Mouse (Mus musculus) spleen, postnatal 36 days (tissue): ENCODE measurements around the gene B430306N03Rik.
"Not testable (repeated sequence)": the region's sequence is repeated elsewhere in the genome, so short reads cannot be mapped to it uniquely, and the experiment has no call there.

Source experiments
- DNase-seq, 2 experiments: peaks; one replicate each; pipeline ENCODE4 v3.0.0; 2022; ENCODE audit warnings: low spot score in 2 of 2, mixed read lengths in 1 of 2

B430306N03Rik gene

GRCm38 (mm10) chr17:48312124-48312523 lies 3.8 kb upstream of the B430306N03Rik start:
- DNase-seq = no peak

GRCm38 (mm10) chr17:48318686-48319085 lies 2.7 kb downstream of the B430306N03Rik start:
- DNase-seq = no peak

GRCm38 (mm10) chr17:48321279-48321678 lies 5.3 kb downstream of the B430306N03Rik start:
- no peak for DNase-seq

GRCm38 (mm10) chr17:48323236-48323635 lies 7.3 kb downstream of the B430306N03Rik start:
- no peak for DNase-seq

GRCm38 (mm10) chr17:48324258-48324657 lies 8.3 kb downstream of the B430306N03Rik start:
- DNase-seq = peak; percentile 27 to 51

- no peak for DNase-seq
These were observed 9.2 kb downstream of the B430306N03Rik start for GRCm38 (mm10) chr17:48325093-48325492.

GRCm38 (mm10) chr17:48325638-48326037 lies 9.7 kb downstream of the B430306N03Rik start:
- DNase-seq = no peak

GRCm38 (mm10) chr17:48326656-48327055 lies 10.7 kb downstream of the B430306N03Rik start:
- no peak for DNase-seq

GRCm38 (mm10) chr17:48332524-48332923 lies 16.6 kb downstream of the B430306N03Rik start:
- no peak for DNase-seq

GRCm38 (mm10) chr17:48334186-48334585 lies 18.2 kb downstream of the B430306N03Rik start:
- DNase-seq = no peak

GRCm38 (mm10) chr17:48336857-48337256 lies 20.9 kb downstream of the B430306N03Rik start:
- peak; percentile 79 to 80 for DNase-seq

GRCm38 (mm10) chr17:48340267-48340666 lies 24.3 kb downstream of the B430306N03Rik start:
- no peak for DNase-seq

- DNase-seq = no peak
These were observed 26.0 kb downstream of the B430306N03Rik start for GRCm38 (mm10) chr17:48341947-48342346.

- no peak for DNase-seq
These were observed 27.1 kb downstream of the B430306N03Rik start for GRCm38 (mm10) chr17:48343065-48343464.

- no peak for DNase-seq
These were observed 29.9 kb downstream of the B430306N03Rik start for GRCm38 (mm10) chr17:48345824-48346223.

- no peak for DNase-seq
These were observed 30.3 kb downstream of the B430306N03Rik start, which contains the start of gene Trem2 for GRCm38 (mm10) chr17:48346231-48346630. Gene Trem2, plus strand, starts transcription at chr17:48346401.

- DNase-seq = no peak
These were observed 30.9 kb downstream of the B430306N03Rik start for GRCm38 (mm10) chr17:48346834-48347233.

GRCm38 (mm10) chr17:48347287-48347686 lies 31.3 kb downstream of the B430306N03Rik start:
- no peak for DNase-seq

GRCm38 (mm10) chr17:48350681-48351193 lies 34.8 kb downstream of the B430306N03Rik start:
- no peak for DNase-seq

- DNase-seq = not testable (repeated sequence)
These were observed 37.0 kb downstream of the B430306N03Rik start for GRCm38 (mm10) chr17:48352976-48353375.

- no peak for DNase-seq
These were observed 39.9 kb downstream of the B430306N03Rik start for GRCm38 (mm10) chr17:48355822-48356221.

- DNase-seq = no peak
These were observed 42.0 kb downstream of the B430306N03Rik start for GRCm38 (mm10) chr17:48357892-48358291.

GRCm38 (mm10) chr17:48359616-48360015 lies 43.7 kb downstream of the B430306N03Rik start, which contains the start of gene Treml1:
Gene Treml1, plus strand, starts transcription at chr17:48359916.
- DNase-seq = no peak

GRCm38 (mm10) chr17:48360462-48360861 lies 44.5 kb downstream of the B430306N03Rik start:
- DNase-seq = no peak
